Mouse (Mus musculus) urinary bladder, adult 2 months (tissue): ENCODE results near the gene Foxb2. TPM values are rescaled to one million over a fixed set of nuclear protein-coding genes. Genes with fewer than 3 reads are reported as not detected.
A peak's percentile ranks its signal among the peaks of the same experiment; 100 is the strongest.
"Not testable (repeated sequence)": the region's sequence is repeated elsewhere in the genome, so short reads cannot be mapped to it uniquely, and the experiment has no call there.

Experiments used
- DNase-seq: peaks from one replicate; pipeline ENCODE4 v3.0.0; 2022; ENCODE audit warnings: low spot score
- polyA plus RNA-seq: library from polyadenylated mRNA; depleted of rRNA; stranded (reverse); fragments of >200 nt; gene quantifications from 2 replicates; pipeline ENCODE4 v1.2.3, GENCODE M21; 2012; rRNA removed

The Foxb2 gene
- not detected in 2 replicates for polyA plus RNA-seq

DNA sequence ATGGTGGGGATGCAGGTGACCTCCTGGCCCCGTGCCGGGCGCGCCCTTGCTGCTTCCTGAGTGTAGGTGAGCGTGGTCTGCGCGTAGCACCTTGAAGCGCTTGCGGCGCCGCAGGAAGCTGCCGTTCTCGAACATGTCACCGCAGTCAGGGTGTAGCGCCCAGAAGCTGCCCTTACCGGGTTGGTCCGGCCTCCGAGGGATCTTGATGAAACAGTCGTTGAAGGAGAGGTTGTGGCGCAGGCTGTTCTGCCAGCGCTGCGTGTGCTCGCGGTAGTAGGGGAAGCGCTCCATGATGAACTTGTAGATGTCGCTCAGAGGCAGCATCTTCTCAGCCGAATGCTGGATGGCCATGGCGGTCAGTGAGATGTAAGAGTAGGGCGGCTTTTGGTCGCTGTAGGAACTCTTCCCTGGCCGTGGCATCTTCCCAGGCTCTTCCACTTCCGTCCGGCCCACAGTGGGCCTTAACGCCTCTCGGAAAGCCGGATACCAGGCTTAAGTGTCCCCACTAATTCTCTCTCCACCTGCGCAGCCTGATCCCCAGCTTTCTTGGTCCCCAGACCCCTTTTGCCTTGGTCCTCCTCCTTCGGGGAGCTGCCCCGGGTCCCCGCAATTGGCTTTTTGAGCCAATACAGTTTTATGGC lies at the start of gene Foxb2:
TSS of gene Foxb2 (minus strand) at position 585 of the 641 bp plus-strand sequence.
- no peak for DNase-seq

DNA sequence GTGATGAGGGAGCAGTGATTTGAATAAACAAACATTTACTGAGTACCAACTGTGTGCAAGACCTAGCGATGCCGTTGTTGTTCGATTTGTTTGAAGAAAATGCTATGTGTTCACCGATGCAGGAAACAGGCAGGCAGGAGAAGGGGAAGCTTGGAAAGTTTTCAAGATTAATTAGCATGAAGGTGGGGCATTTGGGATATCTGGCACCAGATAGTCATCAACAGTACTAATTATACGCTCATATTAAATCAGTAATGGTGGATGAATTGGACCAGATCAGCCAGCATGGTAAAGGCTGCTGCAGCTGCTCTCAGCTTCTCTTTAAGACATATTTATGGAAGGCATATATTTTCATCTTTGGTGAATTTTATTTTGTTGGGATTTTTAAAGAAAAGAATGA lies 37.9 kb upstream of the Foxb2 start:
- no peak for DNase-seq

DNA sequence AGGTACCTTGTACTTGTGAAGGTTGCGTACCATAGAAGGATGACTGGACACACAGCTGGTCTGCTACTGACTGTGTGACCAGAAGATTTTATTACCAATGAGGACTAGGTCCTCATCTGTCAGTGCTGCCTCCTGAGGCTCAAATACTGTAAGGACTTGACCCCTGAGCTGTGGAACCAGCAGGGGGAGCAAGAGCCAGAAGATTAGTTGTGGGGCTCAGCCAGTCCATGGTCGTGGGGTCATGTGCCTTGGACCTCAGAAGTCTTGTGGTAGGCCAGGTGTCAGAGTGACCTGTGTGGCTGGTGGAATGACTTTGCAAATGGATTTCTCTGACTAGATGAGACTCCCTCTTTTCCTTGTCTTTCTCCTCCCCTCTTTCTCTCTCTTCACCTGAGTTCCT lies 29.5 kb upstream of the Foxb2 start:
- no peak for DNase-seq

DNA sequence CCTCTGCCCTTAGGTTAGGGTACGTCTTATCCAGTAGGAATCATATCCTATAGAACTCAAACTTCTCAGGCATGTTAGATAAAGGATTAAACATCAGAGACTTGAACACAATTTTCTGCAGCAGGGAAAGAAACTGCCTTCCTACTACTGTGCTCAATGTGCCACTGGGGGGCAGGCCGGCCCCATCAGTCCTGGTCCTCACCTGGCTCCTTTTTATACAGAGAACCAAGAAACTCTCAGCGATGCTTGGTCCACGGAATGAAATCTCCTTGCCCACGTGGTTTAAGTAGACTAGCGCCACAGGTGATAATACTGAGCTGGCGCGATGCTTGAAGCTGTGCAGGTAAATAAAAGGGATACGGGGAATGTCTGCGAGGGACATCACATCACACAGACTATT lies 26.1 kb upstream of the Foxb2 start:
- DNase-seq: no peak

DNA sequence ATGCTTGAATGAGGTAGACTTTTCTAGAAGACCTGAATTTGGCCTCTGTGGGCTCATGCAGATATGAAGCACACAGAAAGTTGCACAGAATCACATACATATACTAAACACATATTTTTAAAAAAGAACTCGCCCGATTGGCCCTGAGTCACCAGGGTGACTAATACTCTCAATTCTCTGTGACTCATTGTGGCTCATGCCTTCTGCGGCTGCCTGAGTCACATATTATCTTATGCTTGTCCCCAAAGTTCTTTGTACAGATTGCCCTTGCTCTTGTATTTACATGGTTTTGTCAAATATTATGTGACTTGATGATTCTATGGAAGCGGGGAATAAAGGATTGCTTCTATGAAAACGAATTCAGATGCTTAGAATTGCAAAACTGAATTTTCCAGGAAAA lies 25.0 kb upstream of the Foxb2 start:
- DNase-seq: no peak

DNA sequence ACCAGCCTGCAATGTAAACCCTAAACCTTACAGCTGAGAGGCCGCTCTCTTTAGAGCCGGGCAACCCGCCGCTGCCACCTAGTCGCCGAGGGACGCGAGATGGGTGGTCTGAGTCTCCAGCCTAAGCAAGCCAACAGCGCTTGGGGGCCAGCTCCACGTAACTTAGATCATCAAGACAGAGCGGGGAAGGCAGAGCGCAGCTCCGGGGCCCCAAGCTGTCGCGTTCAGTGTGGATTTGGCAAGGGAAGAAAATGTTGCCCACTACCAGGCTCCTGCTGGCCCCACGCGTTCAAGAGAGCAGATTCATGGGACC lies 2.8 kb upstream of the Foxb2 start:
- DNase-seq: no peak

DNA sequence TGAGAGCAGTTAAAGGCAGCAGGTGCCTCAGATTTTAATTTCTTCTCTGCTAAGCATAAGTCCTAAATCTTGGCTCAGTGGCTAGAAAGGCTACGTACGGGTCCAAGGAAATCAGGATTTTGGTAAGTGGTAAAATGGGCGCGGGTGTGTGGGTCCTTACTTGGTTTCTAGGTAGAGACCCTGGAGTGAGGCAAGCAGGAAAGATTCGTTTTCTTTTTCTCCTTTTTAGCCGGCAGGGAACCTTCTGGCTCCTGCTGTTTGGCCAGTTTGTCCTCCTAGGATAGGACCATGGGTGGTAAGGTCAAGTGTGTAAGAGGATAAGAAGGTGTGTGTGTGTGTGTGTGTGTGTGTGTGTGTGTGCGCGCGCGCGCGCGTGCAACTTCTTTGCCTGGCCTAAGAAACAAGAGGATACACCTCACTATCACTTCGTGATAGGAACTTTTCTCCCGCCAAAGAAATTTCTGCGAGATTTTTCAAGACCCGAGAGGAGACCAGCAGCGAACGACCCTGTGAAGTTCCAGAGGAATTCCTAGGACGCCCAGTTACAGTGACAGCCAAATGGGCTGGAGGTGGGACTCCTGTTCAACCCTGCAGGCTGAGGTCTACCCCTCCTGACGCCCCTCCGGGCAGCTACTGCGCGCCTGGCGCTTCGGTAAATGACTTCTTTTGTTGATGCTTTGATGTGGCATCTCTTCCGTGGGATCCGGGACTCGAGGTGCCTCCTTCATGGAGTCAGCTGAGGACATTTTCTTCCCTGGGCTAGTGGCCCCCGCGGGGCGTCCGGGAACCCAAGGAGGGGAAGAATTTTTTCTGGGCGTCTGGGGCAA lies 2.2 kb upstream of the Foxb2 start:
- DNase-seq: no peak

DNA sequence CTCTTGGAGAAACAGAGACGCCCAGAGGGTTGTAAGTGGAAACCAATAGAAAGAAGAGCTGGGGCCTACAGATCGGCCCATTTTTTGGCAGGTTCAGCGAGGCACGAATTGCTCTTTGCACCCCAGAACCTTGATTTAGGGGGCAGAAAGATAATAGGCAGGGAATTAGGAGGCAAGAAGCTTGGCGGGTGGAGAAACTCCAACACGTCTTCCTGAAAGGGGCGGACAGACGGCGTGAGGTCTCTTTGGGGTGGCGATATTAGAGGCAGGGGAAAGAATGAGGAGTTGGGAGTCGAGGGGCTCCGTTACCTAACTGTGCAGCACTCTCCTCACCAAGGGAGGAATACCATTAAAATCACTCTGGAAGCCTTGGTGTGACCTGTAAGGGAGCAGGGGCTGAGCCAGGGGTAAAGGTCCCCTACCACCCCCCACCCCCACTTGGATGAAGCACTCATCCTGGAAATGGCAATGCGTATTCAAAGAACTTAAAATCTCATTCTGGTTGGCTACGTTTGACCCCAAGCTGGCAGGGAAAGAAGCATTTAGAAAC lies 1.5 kb upstream of the Foxb2 start:
- no peak for DNase-seq

DNA sequence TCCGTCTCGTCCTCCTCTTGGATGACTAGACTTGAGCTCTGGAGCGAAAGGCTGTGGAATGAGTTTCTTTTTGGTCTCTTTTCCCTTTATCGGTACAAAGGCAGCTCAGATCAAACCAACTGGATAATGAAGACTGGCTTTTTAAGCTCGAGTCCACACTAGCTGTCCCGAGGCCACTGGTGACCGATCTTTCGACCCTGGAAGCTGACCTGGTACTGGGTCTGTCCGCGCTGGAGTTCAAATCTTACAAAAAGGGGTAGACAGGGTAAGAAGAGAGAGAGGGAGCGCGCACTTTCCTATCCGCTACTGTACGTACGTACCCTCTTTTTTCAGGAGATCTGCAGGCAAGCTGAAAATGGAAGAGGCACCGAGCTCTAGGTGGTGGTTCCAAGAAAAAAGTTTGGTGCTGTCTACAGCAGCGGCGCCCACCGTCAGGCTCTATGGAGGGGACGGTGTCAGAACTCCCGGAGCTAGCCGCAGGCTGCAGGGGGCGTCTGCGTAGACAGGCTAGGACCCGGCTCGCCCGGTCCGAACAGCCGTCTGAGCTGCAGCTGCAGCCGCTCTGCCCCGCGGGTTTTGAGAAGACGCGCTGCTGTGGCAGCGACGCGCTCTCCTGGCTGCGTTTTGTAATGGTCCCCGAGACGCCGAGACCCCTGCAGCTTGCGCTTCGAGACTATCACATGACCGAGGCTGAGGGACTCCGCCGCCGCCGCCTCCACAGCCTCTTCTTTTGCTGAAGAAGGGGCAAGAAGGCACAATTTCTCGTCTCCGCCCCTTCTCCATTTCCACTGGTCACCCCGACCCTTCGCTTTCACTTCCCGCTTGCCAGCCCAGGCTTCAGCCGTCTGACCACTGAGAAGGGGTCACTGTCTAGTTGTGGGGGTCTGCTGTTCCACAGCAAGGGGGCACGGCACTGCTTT lies 597 bp upstream of the Foxb2 start:
- no peak for DNase-seq

DNA sequence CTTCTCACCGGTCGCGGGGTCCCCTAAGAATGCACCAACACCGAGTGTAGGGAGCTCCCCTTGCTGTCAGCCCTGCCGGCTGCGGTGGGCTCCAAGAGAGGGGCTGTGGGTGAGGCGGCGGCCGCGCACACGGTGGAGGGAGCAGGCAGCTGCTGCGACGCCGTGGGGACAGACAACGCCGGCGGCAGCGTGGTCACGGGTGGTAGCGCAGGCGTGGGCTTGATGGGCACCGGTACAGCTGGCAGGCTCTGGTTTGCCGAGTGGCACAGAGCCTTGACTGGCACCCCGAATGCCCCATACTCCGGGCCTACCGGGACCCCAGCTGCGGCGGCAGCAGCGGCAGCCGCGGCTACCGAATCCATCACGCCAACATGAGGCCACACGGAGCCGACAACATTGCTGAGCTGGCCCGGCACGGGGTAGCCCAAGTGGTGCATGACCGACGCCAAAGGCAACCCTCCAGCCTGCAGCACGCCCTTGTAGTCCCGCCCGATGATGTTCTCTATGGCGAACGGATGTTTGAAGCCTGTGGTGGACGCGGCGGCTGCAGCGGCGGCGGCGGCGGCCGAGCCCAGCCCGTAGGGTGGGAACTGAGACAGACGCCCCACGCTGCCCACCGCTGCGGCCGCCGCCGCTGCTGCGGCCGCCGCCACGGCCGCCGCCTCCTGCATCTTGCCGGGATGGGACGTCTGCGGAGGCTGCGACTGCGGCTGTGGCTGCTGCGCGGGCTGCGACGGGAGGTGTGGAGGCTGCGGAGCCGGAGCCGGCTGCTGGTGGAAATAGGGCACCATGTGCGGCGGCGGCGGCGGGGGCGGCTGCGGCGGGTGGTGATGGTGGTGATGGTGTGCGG lies 1.0 kb downstream of the Foxb2 start:
- peak; percentile 25 for DNase-seq

DNA sequence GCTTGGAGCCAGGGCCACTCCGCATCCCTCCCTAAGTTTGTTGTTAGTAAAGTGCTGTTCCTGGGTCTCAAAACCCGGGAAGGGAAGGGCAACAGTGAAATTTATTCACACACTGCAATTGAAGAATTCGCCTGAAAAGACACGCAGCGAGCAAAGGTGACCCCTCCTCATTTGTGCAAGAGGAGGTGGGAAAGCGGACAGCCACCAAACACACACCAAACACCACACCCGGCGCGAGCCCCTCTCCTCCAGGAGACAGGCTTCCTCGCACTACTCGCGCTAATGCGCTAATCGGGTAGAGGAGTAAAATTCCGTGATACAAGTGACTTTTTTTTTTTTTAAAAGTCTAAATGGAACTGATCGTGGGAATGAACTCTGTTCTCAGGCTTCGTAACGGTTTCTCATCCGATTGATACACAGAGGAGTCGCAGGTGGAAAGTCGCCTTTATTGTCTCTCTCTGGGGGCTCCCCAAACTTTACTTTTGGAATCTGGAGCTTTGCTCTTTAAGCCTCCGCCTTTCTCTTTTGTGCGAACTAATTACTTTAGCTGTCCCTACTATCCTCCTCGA lies 2.3 kb downstream of the Foxb2 start:
- no peak for DNase-seq

DNA sequence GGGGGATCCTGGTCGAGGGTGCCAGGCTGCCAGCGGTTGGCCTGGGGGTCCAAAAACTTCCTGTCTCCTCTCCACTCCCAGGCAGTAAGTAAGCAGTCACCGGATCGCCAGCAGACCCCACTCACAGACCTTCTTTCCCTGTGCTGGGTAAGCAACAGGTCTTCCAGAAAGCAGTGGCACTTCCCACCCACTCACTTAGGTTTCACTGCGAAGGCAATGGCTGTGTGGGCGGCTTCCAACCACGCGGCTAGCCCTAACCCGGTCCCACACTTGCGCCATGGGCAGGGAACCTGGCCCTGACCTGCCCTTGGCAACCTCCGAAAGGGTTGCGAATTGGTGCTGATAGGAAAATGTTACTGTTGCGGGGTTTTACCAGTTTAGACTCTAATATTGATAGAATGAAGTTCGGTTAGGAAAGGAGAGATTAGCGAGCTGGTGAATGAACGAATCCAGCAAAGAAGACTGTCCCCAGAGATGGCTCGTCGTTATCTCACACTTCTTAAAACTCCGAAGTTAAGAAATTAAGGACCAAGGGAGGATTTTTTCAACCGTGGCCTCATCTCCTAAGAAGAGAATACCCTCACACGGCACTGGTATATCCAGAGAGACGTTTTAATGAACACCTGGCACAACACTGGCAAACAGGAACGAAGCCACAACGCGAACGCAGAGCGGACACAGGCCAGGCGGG lies 3.0 kb downstream of the Foxb2 start:
- no peak for DNase-seq

DNA sequence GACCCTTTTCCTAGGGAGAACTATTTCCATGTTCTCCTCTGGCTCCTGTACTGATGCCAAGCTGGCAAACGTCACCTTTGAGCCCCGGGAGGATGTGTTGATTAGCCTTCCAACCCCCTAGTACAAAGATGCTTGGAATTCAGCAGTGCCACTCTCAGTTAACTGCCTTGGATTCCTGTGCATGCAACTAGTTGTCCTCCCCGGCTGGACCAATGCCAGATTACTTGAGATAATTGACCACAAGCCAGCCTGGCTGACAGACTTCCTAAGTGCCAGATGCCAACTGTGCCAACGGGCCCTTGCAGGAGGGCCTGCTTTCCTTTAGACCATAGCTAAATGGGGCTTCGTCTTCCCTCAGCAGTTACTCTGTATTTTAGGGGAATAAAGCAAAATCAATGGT lies 5.1 kb downstream of the Foxb2 start:
- no peak for DNase-seq

DNA sequence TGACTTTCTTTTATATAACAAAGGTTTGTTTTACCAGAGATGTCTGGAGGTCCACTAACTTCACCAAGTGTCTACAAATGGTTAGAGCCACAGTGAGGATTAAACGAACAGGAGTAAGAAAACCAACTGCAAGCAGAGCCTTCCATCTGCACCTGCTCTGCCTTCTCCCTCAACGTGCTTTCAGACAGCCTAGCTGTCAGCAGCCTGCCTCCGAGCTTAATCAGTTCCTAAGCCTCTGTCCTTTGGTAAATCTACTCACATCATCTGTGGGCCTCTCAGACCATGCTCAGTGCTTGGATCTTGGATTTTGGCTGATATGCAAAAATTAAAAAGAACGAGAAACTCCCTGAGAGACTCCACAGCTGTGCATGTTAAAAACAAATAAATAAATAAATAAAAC lies 15.0 kb downstream of the Foxb2 start:
- DNase-seq: no peak

DNA sequence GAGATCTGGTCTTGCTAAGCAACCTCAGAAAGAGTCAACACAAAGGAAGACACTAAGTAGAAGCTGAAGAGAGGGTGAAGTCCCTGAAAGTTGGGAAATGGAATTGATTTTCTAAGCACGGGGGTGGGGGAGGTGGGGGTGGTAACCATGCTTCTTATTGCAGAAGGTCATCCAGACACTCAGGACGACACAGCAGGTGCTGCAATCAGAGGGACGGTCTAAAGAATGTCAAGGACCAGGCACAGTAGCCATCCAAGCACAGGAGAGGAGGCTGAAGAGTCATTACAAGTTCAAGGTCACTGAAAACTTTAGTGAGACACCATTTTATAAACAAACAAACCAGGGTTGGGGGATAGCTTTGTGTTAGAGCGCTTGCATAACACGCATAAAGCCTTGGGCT lies 16.9 kb downstream of the Foxb2 start:
- no peak for DNase-seq

DNA sequence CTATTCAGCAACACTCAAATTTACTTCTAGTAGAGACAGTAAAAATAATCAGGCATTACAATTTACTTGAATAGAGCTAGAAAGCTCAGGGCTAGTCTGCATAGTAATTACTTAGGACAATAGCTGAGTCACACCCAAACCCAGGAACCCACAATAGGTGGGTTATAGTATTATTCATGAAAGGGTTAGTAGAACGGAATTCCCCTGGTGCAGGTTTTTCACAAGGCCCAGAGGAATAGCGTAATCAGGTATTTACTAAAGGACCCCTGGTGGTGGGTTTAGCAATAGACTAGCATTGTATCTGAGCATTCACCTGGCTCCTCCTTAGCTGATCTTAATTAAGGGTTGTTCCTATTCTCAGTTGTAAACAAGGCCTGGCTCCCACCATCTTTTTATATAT lies 29.5 kb downstream of the Foxb2 start:
- DNase-seq: not testable (repeated sequence)

DNA sequence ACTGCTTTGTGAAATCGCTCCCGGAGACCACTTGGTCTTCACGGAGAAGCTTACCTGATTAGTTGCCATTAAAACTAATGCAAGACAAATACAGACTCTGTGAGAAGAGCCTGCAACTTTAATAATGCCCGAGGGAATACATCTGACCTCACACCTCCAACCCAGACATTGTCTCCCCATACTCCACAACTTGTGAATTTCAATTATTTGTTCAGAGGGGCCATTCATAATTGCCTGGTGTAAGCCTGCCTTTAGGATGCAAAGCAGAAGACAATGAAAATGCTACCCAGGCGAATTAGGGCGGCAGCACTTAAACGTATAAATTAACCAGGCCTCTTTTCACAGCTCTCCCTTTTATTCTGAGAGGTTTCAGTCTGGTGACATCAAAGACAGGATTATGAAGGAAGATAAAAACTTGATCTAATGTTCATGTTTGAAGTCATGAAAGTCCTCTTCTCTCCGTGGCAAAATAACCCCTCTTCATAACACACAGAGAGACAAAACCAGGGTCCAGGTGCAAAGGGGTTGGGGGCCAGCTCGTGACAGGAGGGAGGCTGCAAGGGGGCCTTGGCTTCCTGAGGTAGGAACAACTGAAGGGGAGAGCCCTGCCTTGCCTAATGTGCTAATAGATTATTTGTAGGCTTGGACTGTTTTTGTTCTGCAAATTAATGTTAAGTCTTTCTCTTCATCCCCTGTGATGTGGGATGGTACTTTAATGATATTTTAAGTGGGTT lies 31.9 kb downstream of the Foxb2 start:
- DNase-seq: no peak

DNA sequence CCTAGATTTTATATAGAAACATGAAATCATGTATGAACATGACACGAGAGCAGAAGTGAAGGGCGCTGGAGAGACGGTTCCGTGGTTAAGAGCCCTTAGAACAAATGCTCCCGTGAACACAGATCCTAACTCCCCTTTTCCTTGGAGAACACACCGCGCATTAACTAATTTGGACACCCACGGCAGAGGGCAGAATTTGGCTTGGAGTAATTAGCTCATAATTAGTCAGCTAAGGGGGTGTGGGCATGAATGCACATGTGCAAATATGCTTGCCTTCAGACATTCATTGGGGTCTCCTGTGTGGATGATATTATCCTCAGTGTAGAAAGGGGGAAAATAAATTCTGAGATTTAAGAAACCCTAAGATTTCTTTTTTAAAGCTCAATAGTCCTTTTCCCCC lies 32.6 kb downstream of the Foxb2 start:
- DNase-seq: no peak

DNA sequence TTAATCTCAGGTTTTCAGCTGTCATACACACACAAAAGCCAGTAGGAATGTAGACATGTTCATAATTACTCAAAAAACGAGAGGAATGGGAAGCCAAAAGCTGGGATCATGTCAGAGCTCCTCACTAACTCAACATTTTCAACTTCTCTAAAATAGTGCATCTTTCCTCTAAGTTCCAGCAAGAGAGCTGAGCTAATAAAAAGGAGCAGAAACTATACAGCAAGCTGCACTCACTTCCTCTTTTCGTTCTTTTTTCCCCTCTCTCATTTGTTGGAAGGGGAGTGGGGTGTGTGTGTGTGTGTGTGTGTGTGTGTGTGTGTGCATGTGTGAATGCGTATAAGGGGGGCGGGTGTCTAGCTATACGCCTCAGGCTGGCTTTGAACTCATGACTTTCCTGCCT lies 45.9 kb downstream of the Foxb2 start:
- no peak for DNase-seq

DNA sequence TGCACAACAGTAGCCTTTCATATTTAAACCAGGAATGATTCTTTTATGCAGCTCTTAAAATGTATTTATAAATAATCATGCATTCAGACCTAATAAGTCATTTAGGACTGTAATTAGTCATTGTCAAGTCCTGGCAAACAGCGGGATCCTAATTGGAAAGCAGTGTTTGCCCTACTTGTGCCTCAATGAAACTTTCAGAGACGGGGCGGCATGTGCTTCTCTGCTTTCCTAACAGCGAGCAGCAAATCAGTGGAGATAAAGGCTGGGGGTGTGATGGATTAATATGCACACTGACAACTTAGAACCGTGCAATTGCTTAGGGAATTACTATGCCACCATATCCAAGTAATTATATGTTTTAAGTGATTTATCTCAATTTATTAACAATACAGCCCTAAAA lies 48.4 kb downstream of the Foxb2 start:
- DNase-seq: no peak
